Mouse (Mus musculus): ENCODE measurements around the gene Pole4. TPM values are rescaled to one million over a fixed set of nuclear protein-coding genes. Genes with fewer than 3 reads are reported as not detected.
A peak's percentile ranks its signal among the peaks of the same experiment; 100 is the strongest.

Gene Pole4
- polyA plus RNA-seq, 1 experiment from 2014 or later: 57.4 TPM

DNA sequence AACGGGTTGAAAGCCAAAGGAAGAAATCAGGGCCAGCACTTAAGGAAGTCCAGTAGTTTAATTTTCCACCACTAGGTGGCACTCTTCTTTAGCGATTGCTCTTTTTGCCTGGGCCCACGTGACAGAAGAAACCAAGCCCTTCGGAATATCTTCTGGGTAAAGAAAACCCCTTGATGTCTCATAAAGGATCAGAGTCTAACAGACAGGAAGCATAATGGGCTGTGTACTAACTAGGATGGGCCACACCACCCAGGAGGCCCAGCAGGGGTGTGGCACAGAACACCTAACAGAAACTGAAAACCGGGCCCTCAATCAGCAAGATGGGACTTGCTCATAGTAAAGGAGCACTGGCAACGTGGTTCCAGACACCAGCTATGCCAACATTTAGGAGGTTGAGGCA, 35.1 kb upstream of the Pole4 start:
- Histone ChIP-seq H3K9ac (replicated peaks; ENCODE audit: low read depth) (no peak overlapping the region), H3K27me3 (replicated peaks; ENCODE audit: insufficient read depth, low read length) (no peaks in the 10 kb centered on the region), H3K4me1 (ENCODE audit: insufficient read depth, low read depth, low read length) (no peaks in the 10 kb centered on the region), H3K9me3 (ENCODE audit: low read length) (no peaks in the 10 kb centered on the region), H3K36me3 (ENCODE audit: insufficient read depth, low read length) (no peaks in the 10 kb centered on the region; the same call in 1 of the 2 replicates), H3K27ac (ENCODE audit: low read length) (no peak overlapping the region), H3K4me2 (replicated peaks; ENCODE audit: low read depth, low read length) (peak overlapping the region; percentile 32; the same call in 1 of the 2 replicates), H3K4me3 (ENCODE audit: low read depth, low read length) (no peak overlapping the region)
- WGBS: 19% methylated on average over 6 of the region's 6 CpGs
- DNase-seq (ENCODE audit: low spot score): peak; percentile 93
- peak; percentile 85 for TF ChIP-seq CTCF (IDR thresholded peaks at IDR 0.05)
- TF ChIP-seq EP300 (IDR thresholded peaks at IDR 0.05): no peak
- ATAC-seq: peak; percentile 26

DNA sequence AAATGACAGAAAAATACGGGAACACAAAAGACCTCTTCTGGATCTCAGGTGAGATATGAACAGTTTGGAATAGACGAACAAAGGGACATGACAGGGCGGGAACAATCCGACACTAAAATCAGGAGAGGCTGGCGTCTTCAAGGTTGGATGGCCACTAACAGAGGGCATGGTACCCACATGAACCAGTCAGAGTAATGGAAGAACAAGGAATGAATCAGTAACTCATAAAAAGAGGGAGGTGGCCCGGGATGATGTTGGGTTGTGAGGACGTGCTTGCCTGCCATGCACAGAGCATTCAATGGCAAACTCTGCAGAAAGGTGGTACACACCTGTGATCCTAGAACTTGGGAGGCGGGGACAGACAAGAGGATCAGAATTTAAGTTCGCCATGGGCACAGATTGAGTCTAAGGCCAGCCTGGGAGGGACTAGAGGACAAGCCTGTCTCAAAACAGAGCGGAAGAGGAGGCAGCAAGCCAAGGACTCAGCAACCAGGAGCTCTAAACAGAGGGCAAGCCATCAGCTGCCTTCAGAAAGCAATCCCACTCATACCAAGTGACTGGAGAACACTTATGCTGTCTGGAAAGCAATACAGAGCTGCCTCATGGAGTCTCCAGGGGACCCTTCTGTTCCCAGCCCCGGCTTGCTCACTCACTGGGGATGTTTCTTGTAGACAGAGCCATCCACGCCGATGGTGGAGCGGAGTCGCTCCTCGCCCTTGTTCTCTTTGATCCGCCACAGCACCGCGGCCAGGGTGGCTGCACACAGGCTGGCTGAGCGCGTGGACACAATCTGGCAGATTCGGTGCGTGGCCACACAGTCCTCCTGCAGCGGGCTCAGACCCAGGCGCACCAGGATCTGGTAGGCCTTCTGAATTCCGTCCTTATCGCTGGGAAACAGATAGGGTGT, 32.7 kb upstream of the Pole4 start:
- no peak for ATAC-seq
- WGBS: 93% methylated on average over 27 of the region's 27 CpGs
- Histone ChIP-seq H3K4me3 (ENCODE audit: low read depth, low read length) (no peak overlapping the region), H3K27me3 (replicated peaks; ENCODE audit: insufficient read depth, low read length) (no peaks in the 10 kb centered on the region), H3K4me2 (replicated peaks; ENCODE audit: low read depth, low read length) (no peak overlapping the region), H3K36me3 (ENCODE audit: insufficient read depth, low read length) (no peaks in the 10 kb centered on the region; the same call in 1 of the 2 replicates), H3K9me3 (ENCODE audit: low read length) (no peaks in the 10 kb centered on the region), H3K27ac (ENCODE audit: low read length) (no peak overlapping the region), H3K4me1 (ENCODE audit: insufficient read depth, low read depth, low read length) (no peaks in the 10 kb centered on the region), H3K9ac (replicated peaks; ENCODE audit: low read depth) (no peak overlapping the region)
- TF ChIP-seq CTCF (IDR thresholded peaks at IDR 0.05) (no peak), EP300 (IDR thresholded peaks at IDR 0.05) (no peak)
- DNase-seq (ENCODE audit: low spot score): no peak

DNA sequence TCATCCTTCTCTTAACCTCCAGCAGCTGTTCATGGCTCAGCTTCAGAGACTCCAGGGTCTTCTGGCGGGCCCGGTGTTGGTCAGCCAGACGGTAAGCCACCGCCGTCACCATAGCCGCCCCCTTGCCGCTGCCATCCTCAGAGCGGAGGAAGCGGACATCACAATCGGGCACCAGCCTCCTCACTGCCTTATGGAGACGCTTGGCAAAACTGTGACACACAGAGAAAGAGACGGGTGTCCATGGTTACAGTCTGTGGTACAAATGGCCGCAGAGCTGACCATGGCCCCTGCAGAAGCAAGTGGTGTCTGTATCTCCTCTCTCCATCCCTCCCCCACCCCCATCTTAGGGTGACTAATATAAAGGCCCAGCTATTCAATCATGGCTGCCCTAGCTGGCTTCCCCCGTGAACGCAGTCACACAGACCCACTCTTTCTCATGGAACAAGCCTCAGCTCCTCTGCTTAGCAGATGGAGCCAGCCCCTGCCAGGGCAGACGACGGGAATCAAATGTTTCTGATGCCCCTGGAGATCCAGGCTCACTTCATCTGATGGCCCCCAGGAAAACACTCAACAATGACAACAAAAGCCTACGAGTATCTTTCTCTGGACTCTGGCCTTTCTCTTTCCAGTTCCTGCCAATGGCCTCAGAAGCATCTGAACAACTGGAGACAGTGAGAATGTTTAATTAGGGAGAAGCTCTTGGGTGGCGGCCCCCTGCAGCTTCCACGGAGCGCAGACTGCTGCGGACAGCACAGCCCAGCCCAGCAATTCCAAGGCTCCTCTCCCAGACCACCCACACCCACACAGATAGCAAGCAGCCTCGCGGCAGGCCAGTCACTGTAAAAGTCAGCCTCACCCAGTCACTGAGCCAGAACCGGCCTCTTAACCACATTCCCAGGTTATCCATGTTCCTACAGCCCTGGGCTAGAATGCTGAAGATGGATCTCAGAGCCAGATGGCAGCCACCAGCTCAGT, 31.7 kb upstream of the Pole4 start:
- H3K27ac ChIP-seq (ENCODE audit: low read length): no peak overlapping the region
- H3K9me3 ChIP-seq (ENCODE audit: low read length): no peaks in the 10 kb centered on the region
- no peaks in the 10 kb centered on the region for H3K4me1 ChIP-seq (ENCODE audit: insufficient read depth, low read depth, low read length)
- TF ChIP-seq CTCF (IDR thresholded peaks at IDR 0.05): no peak
- no peak for TF ChIP-seq EP300 (IDR thresholded peaks at IDR 0.05)
- DNase-seq (ENCODE audit: low spot score) (no peak), ATAC-seq (no peak)
- H3K27me3 ChIP-seq (replicated peaks; ENCODE audit: insufficient read depth, low read length): no peaks in the 10 kb centered on the region
- no peak overlapping the region for H3K4me3 ChIP-seq (ENCODE audit: low read depth, low read length)
- 86% methylated on average over 25 of the region's 25 CpGs for WGBS
- no peaks in the 10 kb centered on the region for H3K36me3 ChIP-seq (ENCODE audit: insufficient read depth, low read length)
- no peak overlapping the region for H3K4me2 ChIP-seq (replicated peaks; ENCODE audit: low read depth, low read length)
- H3K9ac ChIP-seq (replicated peaks; ENCODE audit: low read depth): no peak overlapping the region

DNA sequence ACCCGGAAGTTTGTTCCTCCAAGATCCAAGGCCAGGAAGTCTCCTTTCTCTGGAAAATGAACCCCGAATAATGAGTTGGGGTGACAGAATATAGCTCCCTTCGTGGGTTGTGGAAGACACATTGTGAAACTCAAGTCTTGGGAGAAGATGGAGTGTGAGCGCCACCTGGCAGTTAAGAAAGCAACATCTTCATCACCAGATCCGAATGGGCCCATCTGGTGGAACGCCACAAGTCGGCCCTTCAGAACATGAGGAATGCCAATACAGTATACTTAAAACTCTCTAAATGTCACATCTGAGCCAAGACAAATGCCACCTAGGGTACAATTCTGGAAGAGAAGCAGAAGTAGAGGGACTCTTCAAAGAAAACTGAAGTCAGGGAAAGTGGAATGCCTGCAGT, 30.2 kb upstream of the Pole4 start:
- DNase-seq (ENCODE audit: low spot score) (peak; percentile 75), ATAC-seq (peak; percentile 83)
- WGBS: 56% methylated on average over 7 of the region's 7 CpGs
- Histone ChIP-seq H3K36me3 (ENCODE audit: insufficient read depth, low read length) (no peaks in the 10 kb centered on the region), H3K4me1 (ENCODE audit: insufficient read depth, low read depth, low read length) (no peaks in the 10 kb centered on the region), H3K4me2 (replicated peaks; ENCODE audit: low read depth, low read length) (no peak overlapping the region), H3K9me3 (ENCODE audit: low read length) (no peaks in the 10 kb centered on the region), H3K9ac (replicated peaks; ENCODE audit: low read depth) (no peak overlapping the region), H3K27ac (ENCODE audit: low read length) (no peak overlapping the region), H3K4me3 (ENCODE audit: low read depth, low read length) (no peak overlapping the region), H3K27me3 (replicated peaks; ENCODE audit: insufficient read depth, low read length) (no peaks in the 10 kb centered on the region)
- TF ChIP-seq EP300 (IDR thresholded peaks at IDR 0.05) (peak; percentile 66), CTCF (IDR thresholded peaks at IDR 0.05) (peak; percentile 76)

DNA sequence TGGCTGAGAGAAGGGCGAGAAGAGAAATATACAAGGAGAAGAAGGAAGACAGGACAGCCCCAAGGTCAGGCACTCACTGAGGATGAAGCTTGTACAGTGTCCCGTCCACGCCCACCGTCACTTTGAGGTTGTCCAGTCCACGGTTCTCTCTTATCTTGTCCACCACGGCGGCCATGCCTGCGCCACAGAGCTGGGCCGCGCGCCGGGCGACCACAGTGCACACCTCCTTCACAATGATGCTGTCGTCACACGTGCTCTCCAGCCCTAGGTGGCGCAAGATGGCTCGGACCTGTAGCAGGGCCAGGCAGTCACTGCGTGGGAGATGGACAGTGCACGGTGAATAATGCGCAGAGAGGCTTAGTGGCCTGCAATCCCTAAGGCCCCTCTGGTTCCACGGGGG, 23.5 kb upstream of the Pole4 start:
- no peaks in the 10 kb centered on the region for H3K9me3 ChIP-seq (ENCODE audit: low read length)
- H3K27me3 ChIP-seq (replicated peaks; ENCODE audit: insufficient read depth, low read length): no peaks in the 10 kb centered on the region
- H3K36me3 ChIP-seq (ENCODE audit: insufficient read depth, low read length): no peaks in the 10 kb centered on the region
- no peak overlapping the region for H3K4me2 ChIP-seq (replicated peaks; ENCODE audit: low read depth, low read length)
- H3K9ac ChIP-seq (replicated peaks; ENCODE audit: low read depth): no peak overlapping the region
- H3K4me3 ChIP-seq (ENCODE audit: low read depth, low read length): no peak overlapping the region
- H3K27ac ChIP-seq (ENCODE audit: low read length): no peak overlapping the region
- ATAC-seq (no peak), DNase-seq (ENCODE audit: low spot score) (no peak)
- TF ChIP-seq CTCF (IDR thresholded peaks at IDR 0.05) (no peak), EP300 (IDR thresholded peaks at IDR 0.05) (no peak)
- no peaks in the 10 kb centered on the region for H3K4me1 ChIP-seq (ENCODE audit: insufficient read depth, low read depth, low read length)
- 92% methylated on average over 21 of the region's 21 CpGs for WGBS

DNA sequence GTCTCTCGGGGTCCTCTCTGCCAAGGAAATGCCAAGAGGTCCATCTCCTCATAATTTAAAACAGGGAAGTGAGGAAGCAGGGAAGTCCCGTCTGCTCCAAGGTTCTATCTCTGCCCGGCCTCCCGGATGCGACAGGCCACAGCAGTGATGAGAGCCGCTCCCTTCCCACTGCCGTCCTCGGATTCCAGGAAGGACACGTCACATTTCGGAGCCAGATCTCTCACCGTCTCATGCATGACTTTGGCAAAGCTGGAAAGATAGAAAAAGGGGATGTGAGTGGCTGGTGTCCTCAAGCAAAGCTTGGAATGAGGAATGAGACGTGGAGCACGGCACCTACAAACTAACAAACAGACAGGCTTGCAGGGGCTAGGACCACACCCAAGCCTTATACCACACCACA, 22.0 kb upstream of the Pole4 start:
- H3K4me1 ChIP-seq (ENCODE audit: insufficient read depth, low read depth, low read length): no peaks in the 10 kb centered on the region
- H3K27ac ChIP-seq (ENCODE audit: low read length): no peak overlapping the region
- no peak for TF ChIP-seq CTCF (IDR thresholded peaks at IDR 0.05)
- TF ChIP-seq EP300 (IDR thresholded peaks at IDR 0.05): no peak
- DNase-seq (ENCODE audit: low spot score) (no peak), ATAC-seq (no peak)
- H3K4me2 ChIP-seq (replicated peaks; ENCODE audit: low read depth, low read length): no peak overlapping the region
- no peaks in the 10 kb centered on the region for H3K27me3 ChIP-seq (replicated peaks; ENCODE audit: insufficient read depth, low read length)
- no peaks in the 10 kb centered on the region for H3K9me3 ChIP-seq (ENCODE audit: low read length)
- no peaks in the 10 kb centered on the region for H3K36me3 ChIP-seq (ENCODE audit: insufficient read depth, low read length)
- H3K4me3 ChIP-seq (ENCODE audit: low read depth, low read length): no peak overlapping the region
- no peak overlapping the region for H3K9ac ChIP-seq (replicated peaks; ENCODE audit: low read depth)
- WGBS: 78% methylated on average over 13 of the region's 13 CpGs

Data from lung, postnatal 0 days (tissue).